Mouse (Mus musculus): ENCODE data around the gene Mvb12b. TPM values are rescaled to one million over a fixed set of nuclear protein-coding genes. Genes with fewer than 3 reads are reported as not detected.

The Mvb12b gene
- total RNA-seq, 2 experiments from 2014 or later, result 108 to 114 TPM

- peak in 1 of 2 experiments; percentile 65 for DNase-seq (ENCODE audit: extremely low spot score in 1 of 2, low spot score in 2 of 2)
- intact Hi-C loops (cut with DNase I), result no loop called here
These were observed 197.8 kb downstream of the Mvb12b start for GRCm38 (mm10) chr2:33689880-33690462.

GRCm38 (mm10) chr2:33689155-33689879 lies 198.4 kb downstream of the Mvb12b start:
- intact Hi-C loops (cut with DNase I), result no loop called here
- DNase-seq (ENCODE audit: extremely low spot score in 1 of 2, low spot score in 2 of 2), result no peak

- DNase-seq (ENCODE audit: extremely low spot score in 1 of 2, low spot score in 2 of 2), result no peak
- intact Hi-C loops (cut with DNase I), result no loop called here
These were observed 204.2 kb downstream of the Mvb12b start for GRCm38 (mm10) chr2:33683594-33683993.

- DNase-seq (ENCODE audit: extremely low spot score in 1 of 2, low spot score in 2 of 2), result no peak
- intact Hi-C loops (cut with DNase I), result no loop called here
These were observed 204.7 kb downstream of the Mvb12b start for GRCm38 (mm10) chr2:33683095-33683494.

GRCm38 (mm10) chr2:33682219-33682618 lies 205.5 kb downstream of the Mvb12b start:
- intact Hi-C loops (cut with DNase I), result no loop called here
- peak; percentile 34 to 73 for DNase-seq (ENCODE audit: extremely low spot score in 1 of 2, low spot score in 2 of 2)

Other genes with a start within 250 kb of the Mvb12b start
- gene Lmx1b, start 247.4 kb downstream of the Mvb12b start, total RNA-seq (2021), result under 1 TPM; 0.30 to 0.32 TPM